Mouse (Mus musculus) kidney, adult 18-20 months (tissue): ENCODE results near the gene Efna3.
A peak's percentile ranks its signal among the peaks of the same experiment; 100 is the strongest.

Experiments
- DNase-seq: peaks from one replicate; pipeline ENCODE4 v3.0.0; 2021

The Efna3 gene

DNA sequence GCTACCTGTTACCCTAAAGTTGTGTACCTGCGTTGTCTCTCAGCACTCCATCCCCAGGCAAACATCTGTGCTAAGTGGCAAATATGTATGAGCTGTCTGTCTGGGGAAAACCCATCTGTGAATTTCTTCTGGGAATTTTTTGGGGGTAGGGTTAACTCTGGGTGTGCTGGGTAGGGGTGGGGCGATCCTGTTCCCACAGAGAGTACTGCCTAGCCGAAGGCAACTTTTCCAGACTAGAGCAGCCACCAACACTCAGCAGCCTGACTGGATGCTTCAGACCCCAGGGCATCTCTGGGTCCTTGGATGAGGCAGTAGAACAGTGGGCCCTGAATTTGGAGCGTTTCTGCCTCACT, 40.5 kb downstream of the Efna3 start:
- DNase-seq = no peak

DNA sequence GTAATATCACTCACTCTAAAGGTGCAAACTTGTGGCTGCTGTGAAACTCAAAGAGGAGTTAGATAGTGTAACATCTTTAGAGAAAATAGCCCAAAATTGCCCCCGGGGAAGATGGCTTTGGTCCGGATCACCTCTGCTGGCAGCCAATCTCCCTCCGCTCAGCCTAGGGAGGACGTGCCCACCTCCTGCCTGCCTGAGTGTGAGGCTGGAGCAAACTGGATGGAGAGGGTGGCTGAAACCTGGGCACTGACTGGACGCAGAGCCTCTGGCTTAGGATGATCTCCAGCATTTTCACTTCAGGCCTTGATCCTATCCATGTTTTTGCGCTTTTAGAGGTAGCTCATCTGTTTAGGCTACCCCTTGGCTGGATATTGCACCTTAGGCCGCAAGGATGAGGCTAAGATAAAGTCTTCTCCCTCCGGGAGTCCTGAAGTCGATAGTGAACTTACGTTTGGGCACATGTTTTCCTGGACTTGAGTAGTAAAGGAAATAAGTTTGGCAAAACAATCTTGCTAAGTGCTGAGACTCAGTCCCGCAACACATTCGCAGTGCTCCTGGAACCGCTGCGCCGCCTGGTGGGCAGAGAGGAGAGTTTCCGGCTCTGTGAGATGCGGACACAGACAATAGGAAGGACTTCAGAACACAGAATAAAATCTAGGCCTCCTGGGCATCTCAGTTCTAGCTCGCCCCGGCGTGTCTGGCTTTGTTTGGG, 41.0 kb downstream of the Efna3 start:
- DNase-seq = peak; percentile 88

DNA sequence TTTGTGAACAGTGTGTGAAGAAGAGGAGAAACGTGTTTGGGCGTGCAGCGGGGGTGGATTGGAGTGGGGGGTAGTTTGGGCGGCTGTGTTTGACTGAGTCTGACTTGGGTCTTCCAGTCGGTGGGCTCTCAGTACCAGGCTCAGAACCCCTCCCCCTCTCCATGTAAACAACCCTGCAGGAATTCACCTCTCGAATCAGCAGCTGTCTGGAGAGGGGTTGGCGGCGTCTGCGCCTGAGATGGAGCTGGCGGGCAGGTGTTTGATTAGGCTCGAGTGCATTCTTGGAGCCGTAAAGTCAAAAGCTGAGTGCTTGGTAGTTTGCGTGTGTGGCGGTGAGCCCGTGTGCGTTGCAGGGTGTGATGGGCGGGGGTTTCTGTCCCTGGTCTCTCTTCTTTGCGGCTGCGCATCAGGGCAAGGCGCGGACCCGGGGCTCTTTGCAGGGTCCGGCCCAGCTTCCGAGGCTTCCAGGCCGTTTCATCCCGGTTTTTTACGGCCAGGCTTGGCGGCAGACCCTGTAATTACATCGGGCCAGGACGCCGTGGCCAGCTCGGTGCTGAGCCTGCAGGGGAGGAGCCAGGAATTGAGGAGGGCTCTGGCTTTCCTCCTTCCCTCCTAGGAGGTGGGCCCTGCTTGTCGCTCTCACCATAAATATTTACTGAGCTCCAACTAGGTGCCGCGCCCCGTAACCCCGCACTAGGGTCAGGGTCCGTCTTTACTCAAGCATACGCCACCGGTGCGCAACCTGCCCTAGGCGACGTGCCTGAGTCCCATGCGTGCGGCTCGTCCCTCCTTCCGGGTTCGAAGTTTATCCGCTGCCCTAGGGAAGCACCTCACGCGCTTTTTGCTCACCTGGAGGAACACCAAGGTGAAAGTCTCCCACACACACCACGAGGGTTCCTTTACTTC, 41.9 kb downstream of the Efna3 start, which contains the start of gene Efna1:
TSS of gene Efna1 (minus strand) at position 537 of the 906 bp plus-strand sequence.
- DNase-seq = peak; percentile 85

DNA sequence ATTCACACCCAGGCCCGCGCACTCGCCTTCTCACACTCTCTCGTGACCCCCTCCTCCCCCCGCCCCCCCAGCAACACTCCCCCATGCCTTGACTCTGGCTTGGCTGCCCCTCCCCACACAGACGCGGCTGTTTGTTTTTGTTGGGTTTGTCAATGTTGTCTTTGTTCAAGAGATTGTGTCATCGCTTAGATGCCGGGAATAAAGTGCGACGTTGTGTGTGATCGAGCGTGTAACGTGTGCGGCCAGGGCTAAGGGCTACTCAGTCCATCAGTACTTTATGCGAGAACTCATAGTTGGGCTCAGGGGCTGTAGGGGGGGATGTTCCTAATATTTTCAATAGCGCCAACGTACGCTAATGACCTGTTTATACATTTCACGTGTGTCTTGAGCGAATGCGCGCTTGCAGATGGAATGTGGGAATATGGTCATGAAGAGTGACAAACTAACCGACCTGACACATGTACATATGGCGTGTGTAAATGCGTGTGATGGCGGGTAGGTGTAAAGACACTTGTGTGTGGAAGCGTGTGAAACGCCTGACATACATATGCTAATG, 42.6 kb downstream of the Efna3 start:
- DNase-seq = peak; percentile 58

DNA sequence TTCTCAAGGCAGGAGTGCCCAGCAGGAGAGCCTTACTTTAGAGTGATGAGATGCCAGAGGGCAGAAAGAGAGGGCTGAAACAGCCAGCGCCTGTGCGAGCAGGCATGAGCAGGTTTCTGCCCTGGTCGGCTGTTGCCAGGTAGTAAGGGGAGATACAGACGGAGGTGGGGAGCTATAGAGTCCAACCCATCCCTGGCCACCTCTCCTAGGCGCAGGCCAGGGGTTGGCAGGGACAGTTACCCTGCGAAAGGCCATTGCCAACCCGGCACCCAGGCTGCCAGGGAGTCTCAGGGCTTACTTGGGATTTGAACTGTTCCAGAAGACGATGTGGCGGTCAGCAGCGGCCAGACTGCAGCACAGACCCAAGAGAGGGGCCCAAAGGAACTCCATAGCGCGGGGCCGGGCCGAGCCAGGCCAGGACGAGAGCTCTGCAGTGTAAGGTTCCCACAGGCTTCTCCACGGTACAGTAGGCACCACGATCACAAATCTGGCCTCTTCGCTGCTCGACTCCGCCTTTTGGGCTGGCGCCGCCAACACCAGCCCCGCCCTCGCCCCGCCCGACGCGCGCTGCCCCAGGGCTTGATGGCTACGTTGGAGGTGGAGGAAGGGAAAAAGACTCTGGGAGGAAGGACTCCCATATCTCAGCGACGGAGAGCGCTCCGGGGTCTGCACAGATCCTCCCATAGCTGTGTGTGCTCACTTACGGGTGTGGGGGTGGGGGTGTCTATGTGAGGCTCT, 43.4 kb downstream of the Efna3 start:
- DNase-seq = peak; percentile 94

DNA sequence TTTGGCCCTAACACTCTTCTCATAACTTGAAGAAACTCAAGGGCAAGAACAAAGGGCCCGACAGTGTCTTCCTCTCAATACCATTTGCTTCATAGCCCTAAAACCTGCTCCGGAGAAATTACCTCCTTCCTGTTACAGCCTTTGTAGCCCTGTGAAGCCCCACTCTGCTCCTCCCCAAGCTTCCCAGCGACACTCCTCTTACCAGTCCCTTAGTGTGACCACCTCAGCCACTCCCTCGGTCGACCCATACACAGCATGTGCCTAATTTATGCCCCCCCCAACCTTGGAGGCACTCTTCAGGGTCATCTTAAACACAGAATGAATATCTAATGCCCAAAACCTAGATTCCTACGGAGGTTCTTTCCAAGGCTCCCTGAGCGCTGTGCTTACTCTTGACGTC, 44.1 kb downstream of the Efna3 start:
- peak; percentile 35 for DNase-seq

DNA sequence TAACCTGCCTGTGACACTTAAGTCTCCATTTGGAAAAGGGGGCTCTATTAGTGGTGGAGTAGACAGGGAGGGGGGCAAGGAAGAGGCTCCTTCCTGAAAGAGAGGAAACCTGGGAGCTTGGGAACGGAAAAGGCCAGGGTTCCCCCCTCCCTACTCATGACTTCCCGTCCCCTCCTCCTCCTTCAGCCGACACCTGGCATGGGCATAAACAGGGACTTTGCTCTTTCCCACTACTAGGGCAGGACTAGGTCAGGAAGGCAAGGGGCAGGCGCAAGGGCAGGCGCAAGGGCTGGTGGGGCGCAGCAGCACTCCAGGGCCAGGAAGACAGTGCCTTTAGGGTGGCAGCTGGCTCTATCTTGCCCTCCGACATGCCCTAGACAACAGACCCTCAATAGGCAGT, 44.7 kb downstream of the Efna3 start:
- DNase-seq = peak; percentile 85

DNA sequence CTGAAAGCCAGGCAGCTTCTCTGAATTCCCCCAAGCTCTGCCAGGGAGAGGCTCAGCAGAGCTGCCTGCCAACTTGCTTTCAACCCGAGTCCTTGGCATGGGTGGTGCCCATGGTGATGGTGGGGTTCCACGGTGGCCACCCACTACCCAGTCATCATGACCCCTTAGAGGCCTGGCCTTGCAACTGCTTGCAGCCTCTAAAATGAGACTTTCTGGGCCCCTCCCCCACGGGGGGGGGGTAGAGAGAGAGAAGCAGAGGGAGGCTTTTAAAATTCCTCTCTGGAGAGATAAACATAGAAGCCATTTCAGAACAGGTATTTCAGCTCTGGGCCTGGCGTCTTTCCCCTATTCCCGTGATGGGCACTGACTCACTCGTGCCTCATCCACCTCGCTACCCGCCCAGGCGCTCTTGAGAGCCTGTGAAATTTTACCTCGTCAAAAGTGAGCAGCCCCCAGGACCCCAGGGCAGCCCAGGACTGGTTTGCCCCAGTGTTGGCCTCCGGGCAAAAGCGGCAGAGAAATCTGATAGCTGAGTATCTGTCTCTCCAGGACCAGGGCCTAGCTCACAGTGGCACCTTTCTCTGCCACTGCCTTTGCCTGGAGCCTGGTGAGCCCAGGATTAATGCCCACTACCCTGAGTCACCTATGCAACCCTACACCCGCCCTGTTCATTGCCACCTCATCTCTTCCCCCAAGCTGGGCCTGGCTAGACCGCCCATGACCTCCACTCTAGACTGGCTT, 45.3 kb downstream of the Efna3 start:
- peak; percentile 57 for DNase-seq

DNA sequence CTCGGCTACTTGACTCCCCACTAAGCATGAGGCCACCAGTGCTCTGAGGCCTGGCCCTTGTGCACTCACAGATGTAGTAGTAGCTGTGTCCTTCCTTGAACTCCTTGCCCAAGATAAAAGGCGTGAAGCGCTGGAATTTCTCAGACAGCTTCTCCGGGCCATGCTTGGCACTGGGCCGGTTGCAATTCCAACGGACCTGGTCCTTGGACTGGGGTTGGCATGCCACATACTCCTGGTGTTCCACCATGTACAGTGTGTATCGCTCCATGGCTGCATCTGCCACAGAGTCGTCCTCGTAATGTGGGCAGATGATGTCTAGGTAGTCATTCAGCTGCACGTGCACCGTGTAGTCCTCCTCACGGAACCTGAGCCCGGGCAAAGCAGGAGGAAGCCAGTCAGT, 46.7 kb downstream of the Efna3 start:
- DNase-seq = peak; percentile 47

DNA sequence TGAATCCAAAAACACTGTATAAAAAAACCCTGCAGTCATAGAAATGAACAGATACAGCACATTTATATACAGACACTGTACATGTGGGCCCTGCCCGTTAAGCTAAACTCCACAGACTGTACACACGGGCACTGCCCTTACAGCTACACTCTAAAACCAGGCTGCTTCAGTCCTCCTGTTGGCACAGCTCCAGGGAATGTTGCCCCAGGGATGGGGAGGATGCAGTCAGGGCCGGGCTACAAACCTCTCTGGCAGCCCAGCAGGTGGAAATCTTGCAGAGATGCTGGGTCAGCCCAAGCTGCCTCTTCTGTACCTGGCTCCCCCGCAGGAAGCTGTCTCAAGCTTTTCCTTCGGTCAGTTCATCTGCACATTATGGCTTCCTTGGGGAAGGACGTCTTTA, 51.0 kb downstream of the Efna3 start:
- peak; percentile 56 for DNase-seq

DNA sequence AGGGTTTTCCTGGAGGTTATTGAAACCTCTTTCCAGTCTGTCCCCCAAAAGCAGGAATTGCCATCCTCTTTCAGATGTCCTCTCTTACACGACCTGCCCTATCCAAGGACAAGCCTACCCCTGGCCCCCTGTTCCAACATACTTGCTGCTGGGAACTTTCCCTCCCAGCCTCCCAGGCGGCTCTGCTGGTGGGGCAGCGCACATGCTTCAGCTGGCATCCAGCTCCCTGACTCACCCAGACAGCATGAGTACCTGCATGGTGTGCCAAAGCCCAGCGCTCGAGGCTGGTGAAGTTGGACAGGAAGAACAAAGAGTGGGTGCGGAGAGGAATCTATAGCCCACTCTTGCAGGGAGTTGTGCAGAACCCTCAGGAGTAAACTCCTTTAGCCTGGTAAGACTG, 51.9 kb downstream of the Efna3 start:
- DNase-seq = no peak

DNA sequence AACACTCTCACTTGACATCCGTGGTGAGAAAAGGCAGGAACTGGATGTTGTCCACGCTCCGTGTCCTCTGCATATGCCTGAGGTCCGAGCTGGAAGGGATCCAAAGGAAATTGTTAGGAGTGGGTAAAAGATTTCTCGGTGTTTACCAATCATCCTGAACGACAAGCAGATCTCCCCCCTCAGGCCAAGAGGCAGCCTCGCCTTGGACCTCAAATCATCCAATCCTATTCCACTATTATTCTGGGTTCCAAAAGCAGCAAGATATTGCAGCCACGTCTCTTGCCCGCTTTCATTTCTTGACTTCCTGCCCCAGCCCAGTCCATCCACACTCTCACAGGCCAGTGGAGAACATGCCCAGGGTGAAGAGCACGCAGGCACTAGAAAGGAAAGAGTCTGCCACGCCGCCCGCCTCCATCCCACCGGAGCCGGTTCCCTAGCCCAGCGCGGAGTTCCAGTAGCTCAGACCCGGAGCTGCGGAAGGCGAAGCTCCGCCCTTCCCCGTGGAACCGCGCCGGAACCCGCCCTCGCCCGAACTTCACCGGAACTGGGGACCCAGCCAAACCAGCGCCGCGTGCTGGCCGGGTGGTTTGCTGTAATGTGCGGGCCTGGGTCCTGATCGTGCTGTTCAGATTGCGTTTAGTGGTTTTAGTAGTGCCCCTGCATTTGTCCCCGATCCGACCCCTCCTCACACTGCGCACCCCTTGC, 52.6 kb downstream of the Efna3 start, which contains the start of gene Slc50a1:
TSS of gene Slc50a1 (minus strand) at position 520 of the 705 bp plus-strand sequence.
- peak; percentile 88 for DNase-seq

DNA sequence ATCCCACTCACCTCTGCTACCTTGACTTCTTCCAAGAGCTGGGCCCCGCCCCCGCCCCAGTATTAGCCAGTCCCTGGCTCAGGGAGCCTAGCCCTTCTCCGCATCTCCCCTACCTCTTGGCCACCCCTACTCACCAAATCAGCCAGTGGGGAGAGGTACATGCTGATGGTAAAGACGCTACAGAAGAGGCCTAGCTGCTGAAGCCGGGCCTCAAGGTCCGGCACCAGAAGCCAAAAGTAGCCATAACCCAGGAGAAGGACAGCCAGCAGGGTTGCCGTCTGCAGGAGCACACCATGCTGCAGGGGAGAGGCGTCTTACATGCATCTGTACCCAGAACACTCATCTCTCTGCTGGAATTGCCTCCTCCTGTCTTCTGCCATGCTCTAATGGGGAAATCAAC, 53.8 kb downstream of the Efna3 start:
- no peak for DNase-seq

DNA sequence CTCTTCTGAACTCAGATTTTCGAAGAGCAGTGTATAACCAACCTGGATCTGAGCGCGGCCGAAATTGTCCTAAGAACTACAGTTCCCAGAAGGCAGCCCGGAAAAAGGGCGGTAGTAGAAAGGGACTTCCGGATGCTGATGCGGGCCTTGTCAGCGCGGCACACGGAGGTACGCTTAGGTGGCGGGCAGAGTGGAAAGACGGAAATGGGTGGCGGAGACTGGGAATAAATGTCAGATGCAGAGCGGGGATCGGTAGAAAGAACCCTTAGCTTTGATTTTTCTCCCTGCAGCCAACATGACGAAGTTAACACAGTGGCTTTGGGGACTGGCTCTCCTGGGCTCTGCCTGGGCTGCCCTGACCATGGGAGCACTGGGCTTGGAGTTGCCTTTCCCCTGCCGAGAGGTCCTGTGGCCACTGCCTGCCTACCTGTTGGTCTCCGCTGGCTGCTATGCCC, 56.3 kb downstream of the Efna3 start:
- DNase-seq = peak; percentile 82
